Mouse (Mus musculus) heart, adult 2 months (tissue): ENCODE results near the gene Gm10096.
"Not testable (repeated sequence)": the region's sequence is repeated elsewhere in the genome, so short reads cannot be mapped to it uniquely, and the experiment has no call there.

Experiments used
- CTCF ChIP-seq: fragments of 200-600 bp; IDR thresholded peaks from 2 replicates; pipeline ENCODE4 v1.8.1; 2022; ENCODE audit warnings: antibody characterized with exemption, mild to moderate bottlenecking, moderate library complexity
- POLR2A ChIP-seq: fragments of 200-500 bp; IDR thresholded peaks from 2 replicates; pipeline ENCODE4 v1.6.1; 2011; ENCODE audit warnings: mild to moderate bottlenecking, low read depth, low read length, control low read depth; ENCODE audit not compliant: insufficient read depth

GRCm38 (mm10) chrX:28954602-28955001 lies at the start of gene Gm10096:
- not testable (repeated sequence) for TF ChIP-seq CTCF, POLR2A
